9 mouse cellular contexts compared by ENCODE assay signal in genomic region chr9:33080774-33081173, GRCm38 (mm10).
A peak's percentile ranks its signal among the peaks of the same experiment; 100 is the strongest.
DNase-seq lines count a peak whose midpoint lies in the region; ATAC-seq lines count a peak whose summit lies in the region.
"Had no signal": no experiment of that assay in that cellular context is flagged by ENCODE, and none has a peak within 500 bp of the region (broad histone marks: within the 10 kb centered on the region; RNA-seq: fewer than 3 reads in every experiment).

No protein-coding gene starts in this region.

- 55% methylated on average over 6 of the region's 6 CpGs for WGBS in midbrain, embryonic 14.5 days
- 62% methylated on average over 6 of the region's 6 CpGs for WGBS in midbrain, embryonic 13.5 days

- H3K9ac ChIP-seq in midbrain, embryonic 14.5 days (replicated peaks; ENCODE audit: low read length) = no peak overlapping the region
- H3K9ac ChIP-seq in midbrain, embryonic 13.5 days (replicated peaks) = no peak overlapping the region
- H3K9ac ChIP-seq: embryonic facial prominence, embryonic 13.5 days had no signal

- no peak overlapping the region for H3K4me3 ChIP-seq in midbrain, embryonic 14.5 days (replicated peaks; ENCODE audit: low read depth, low read length)
- no peak overlapping the region for H3K4me3 ChIP-seq in midbrain, embryonic 13.5 days (replicated peaks)
- H3K4me3 ChIP-seq: embryonic facial prominence, embryonic 13.5 days had no signal

- H3K4me1 ChIP-seq in midbrain, embryonic 14.5 days (ENCODE audit: control insufficient read depth, insufficient read depth, low read length) = no peaks in the 10 kb centered on the region
- no peaks in the 10 kb centered on the region for H3K4me1 ChIP-seq in midbrain, embryonic 13.5 days (replicated peaks)

- H3K9me3 ChIP-seq in midbrain, embryonic 14.5 days (ENCODE audit: control insufficient read depth, low read length) = no peaks in the 10 kb centered on the region
- no peaks in the 10 kb centered on the region for H3K9me3 ChIP-seq in midbrain, embryonic 13.5 days
- H3K9me3 ChIP-seq: embryonic facial prominence, embryonic 13.5 days had no signal

- H3K27ac ChIP-seq in midbrain, embryonic 14.5 days (replicated peaks; ENCODE audit: low read depth, low read length) = no peak overlapping the region
- no peak overlapping the region for H3K27ac ChIP-seq in midbrain, embryonic 13.5 days
- H3K27ac ChIP-seq: embryonic facial prominence, embryonic 13.5 days had no signal

- DNase-seq in frontal cortex, postnatal 25 days (ENCODE audit: low spot score in 2 of 2) = no peak
- peak; percentile 68 for DNase-seq in midbrain, embryonic 14.5 days
- peak; percentile 66 for DNase-seq in kidney, adult 9 months
- peak; percentile 31 for DNase-seq in right cerebral cortex, adult 18-20 months
- no peak for DNase-seq in thymus, postnatal 10 days (ENCODE audit: low spot score in 2 of 2)
- no peak for DNase-seq in T-cell, adult 2 months (ENCODE audit: low spot score)

- peak; percentile 97 for ATAC-seq in frontal cortex, adult (ENCODE audit: low TSS enrichment)
- ATAC-seq in midbrain, embryonic 14.5 days (ENCODE audit: low FRiP score, low TSS enrichment) = no peak
- no peak for ATAC-seq in midbrain, embryonic 13.5 days

- no peaks in the 10 kb centered on the region for H3K36me3 ChIP-seq in midbrain, embryonic 14.5 days (ENCODE audit: control insufficient read depth, insufficient read depth, low read length)
- H3K36me3 ChIP-seq in midbrain, embryonic 13.5 days = no peaks in the 10 kb centered on the region
- H3K36me3 ChIP-seq: embryonic facial prominence, embryonic 13.5 days had no signal

- H3K4me2 ChIP-seq in midbrain, embryonic 14.5 days (ENCODE audit: low read length) = no peak overlapping the region
- no peak overlapping the region for H3K4me2 ChIP-seq in midbrain, embryonic 13.5 days (replicated peaks)
- H3K4me2 ChIP-seq: embryonic facial prominence, embryonic 13.5 days had no signal

- H3K27me3 ChIP-seq in midbrain, embryonic 14.5 days (ENCODE audit: control insufficient read depth, insufficient read depth, low read length) = no peaks in the 10 kb centered on the region
- 0 out of 2 replicates have a peak, but pooled peaks cover 3% of the 10 kb centered on the region for H3K27me3 ChIP-seq in midbrain, embryonic 13.5 days

Comparison
In these comparisons a context has a peak if more than half of its experiments do, and no peak if none do; other contexts are left out.
1. DNase-seq: peak in midbrain, embryonic 14.5 days (single experiment), kidney, adult 9 months (single experiment) and right cerebral cortex, adult 18-20 months (single experiment); none in frontal cortex, postnatal 25 days (0 of 2), thymus, postnatal 10 days (0 of 2) and T-cell, adult 2 months (single experiment).